Comparison of ENCODE assay signal across 13 mouse cellular contexts in genomic region chr8:57317890-57318480, GRCm38 (mm10). TPM values are rescaled to one million over a fixed set of nuclear protein-coding genes. Genes with fewer than 3 reads are reported as not detected.
DNase-seq lines count a peak whose midpoint lies in the region; ATAC-seq and TF ChIP-seq lines count a peak whose summit lies in the region.
"Had no signal": no experiment of that assay in that cellular context is flagged by ENCODE, and none has a peak within 500 bp of the region (broad histone marks: within the 10 kb centered on the region; RNA-seq: fewer than 3 reads in every experiment).

No protein-coding gene starts in this region.

- H3K9me3 ChIP-seq in hindbrain, embryonic 11.5 days (ENCODE audit: control insufficient read depth, low read length), result no peaks in the 10 kb centered on the region
- H3K9me3 ChIP-seq in hindbrain, postnatal 0 days (ENCODE audit: low read length), result no peaks in the 10 kb centered on the region
- H3K9me3 ChIP-seq in embryonic facial prominence, embryonic 11.5 days (replicated peaks; ENCODE audit: control insufficient read depth, low read length), result no peaks in the 10 kb centered on the region
- H3K9me3 ChIP-seq in kidney, embryonic 16.5 days (ENCODE audit: low read length), result no peaks in the 10 kb centered on the region
- H3K9me3 ChIP-seq: forebrain, embryonic 12.5 days had no signal

- no peak for TF ChIP-seq CTCF in hindbrain, postnatal 0 days (IDR thresholded peaks at IDR 0.05; ENCODE audit: low read depth)

- no peak overlapping the region for H3K4me3 ChIP-seq in hindbrain, embryonic 11.5 days (ENCODE audit: low read depth, low read length)
- no peak overlapping the region for H3K4me3 ChIP-seq in hindbrain, postnatal 0 days (ENCODE audit: low read length)
- H3K4me3 ChIP-seq in embryonic facial prominence, embryonic 11.5 days (ENCODE audit: low read depth, low read length), result 0 out of 2 replicates have a peak overlapping the region, but pooled peaks have one; percentile 4
- no peak overlapping the region for H3K4me3 ChIP-seq in kidney, embryonic 16.5 days (ENCODE audit: low read length)
- H3K4me3 ChIP-seq: forebrain, embryonic 12.5 days had no signal

- H3K27me3 ChIP-seq in hindbrain, embryonic 11.5 days (ENCODE audit: control insufficient read depth, insufficient read depth, low read length), result peaks cover 86% of the 10 kb centered on the region
- peaks cover 97% of the 10 kb centered on the region for H3K27me3 ChIP-seq in hindbrain, postnatal 0 days (ENCODE audit: insufficient read depth, low read length)
- H3K27me3 ChIP-seq in embryonic facial prominence, embryonic 11.5 days (ENCODE audit: control insufficient read depth, insufficient read depth, low read length), result peaks cover 63% of the 10 kb centered on the region
- peaks cover 95% of the 10 kb centered on the region for H3K27me3 ChIP-seq in kidney, embryonic 16.5 days (ENCODE audit: insufficient read depth, low read length)

- H3K9ac ChIP-seq in hindbrain, embryonic 11.5 days (ENCODE audit: low read depth, low read length), result no peak overlapping the region
- H3K9ac ChIP-seq in hindbrain, postnatal 0 days (replicated peaks; ENCODE audit: low read length), result no peak overlapping the region
- 0 out of 2 replicates have a peak overlapping the region, but pooled peaks have one; percentile 14 for H3K9ac ChIP-seq in embryonic facial prominence, embryonic 11.5 days (replicated peaks; ENCODE audit: low read length)
- no peak overlapping the region for H3K9ac ChIP-seq in kidney, embryonic 16.5 days (replicated peaks; ENCODE audit: low read length)
- H3K9ac ChIP-seq: forebrain, embryonic 12.5 days had no signal

- no peak overlapping the region for H3K4me2 ChIP-seq in hindbrain, embryonic 11.5 days (replicated peaks; ENCODE audit: low read depth, low read length)
- no peak overlapping the region for H3K4me2 ChIP-seq in hindbrain, postnatal 0 days (ENCODE audit: low read depth, low read length)
- H3K4me2 ChIP-seq in embryonic facial prominence, embryonic 11.5 days (ENCODE audit: low read depth, low read length), result no peak overlapping the region
- H3K4me2 ChIP-seq in kidney, embryonic 16.5 days (replicated peaks; ENCODE audit: low read depth, low read length), result no peak overlapping the region
- H3K4me2 ChIP-seq: forebrain, embryonic 12.5 days had no signal

- H3K4me1 ChIP-seq in hindbrain, embryonic 11.5 days (replicated peaks; ENCODE audit: control insufficient read depth, insufficient read depth, low read length), result peaks cover 8% of the 10 kb centered on the region; the same call in 1 of the 2 replicates
- no peaks in the 10 kb centered on the region; the same call in 1 of the 2 replicates for H3K4me1 ChIP-seq in hindbrain, postnatal 0 days (ENCODE audit: insufficient read depth, low read length)
- H3K4me1 ChIP-seq in embryonic facial prominence, embryonic 11.5 days (ENCODE audit: control insufficient read depth, insufficient read depth, low read length), result no peaks in the 10 kb centered on the region; the same call in 1 of the 2 replicates
- peaks cover 14% of the 10 kb centered on the region for H3K4me1 ChIP-seq in kidney, embryonic 16.5 days (ENCODE audit: insufficient read depth, low read length)

- 4% methylated on average over 5 of the region's 5 CpGs for WGBS in hindbrain, embryonic 11.5 days
- WGBS in hindbrain, postnatal 0 days, result 4% methylated on average over 5 of the region's 5 CpGs
- 3% methylated on average over 5 of the region's 5 CpGs for WGBS in embryonic facial prominence, embryonic 11.5 days
- WGBS in kidney, embryonic 16.5 days, result 6% methylated on average over 5 of the region's 5 CpGs

- no peaks in the 10 kb centered on the region for H3K36me3 ChIP-seq in hindbrain, embryonic 11.5 days (ENCODE audit: control insufficient read depth, insufficient read depth, low read length)
- H3K36me3 ChIP-seq in hindbrain, postnatal 0 days (ENCODE audit: insufficient read depth, low read length), result no peaks in the 10 kb centered on the region
- H3K36me3 ChIP-seq in embryonic facial prominence, embryonic 11.5 days (replicated peaks; ENCODE audit: control insufficient read depth, insufficient read depth, low read depth, low read length), result no peaks in the 10 kb centered on the region
- H3K36me3 ChIP-seq in kidney, embryonic 16.5 days (ENCODE audit: insufficient read depth, low read length), result no peaks in the 10 kb centered on the region
- H3K36me3 ChIP-seq: forebrain, embryonic 12.5 days had no signal

- DNase-seq in hindbrain, embryonic 11.5 days (ENCODE audit: low spot score), result peak; percentile 36
- DNase-seq in hindbrain, postnatal 0 days (ENCODE audit: low spot score), result no peak
- peak; percentile 21 for DNase-seq in embryonic facial prominence, embryonic 11.5 days (ENCODE audit: low spot score)
- peak; percentile 26 to 31 for DNase-seq in heart, postnatal 10 days
- peak; percentile 6 for DNase-seq in mesoderm, embryonic 11.5 days (ENCODE audit: low read depth, low spot score)
- no peak for DNase-seq in cerebellum, adult 9-10 months
- DNase-seq in kidney, adult 18-20 months, result no peak
- DNase-seq: cerebellum, postnatal 25 days; gastrocnemius, postnatal 25 days; kidney, postnatal 4 days had no signal

- intact Hi-C loops in heart, postnatal 10 days (cut with DNase I), result no loop called here

- no peak overlapping the region for H3K27ac ChIP-seq in hindbrain, embryonic 11.5 days (ENCODE audit: low read depth, low read length)
- no peak overlapping the region for H3K27ac ChIP-seq in hindbrain, postnatal 0 days
- no peak overlapping the region for H3K27ac ChIP-seq in embryonic facial prominence, embryonic 11.5 days (replicated peaks; ENCODE audit: low read depth, low read length)
- no peak overlapping the region for H3K27ac ChIP-seq in kidney, embryonic 16.5 days (ENCODE audit: low read length)
- H3K27ac ChIP-seq: forebrain, embryonic 12.5 days had no signal

- ATAC-seq in hindbrain, embryonic 11.5 days (ENCODE audit: low FRiP score), result no peak
- no peak for ATAC-seq in hindbrain, postnatal 0 days
- no peak for ATAC-seq in embryonic facial prominence, embryonic 11.5 days (replicated peaks; ENCODE audit: insufficient number of reproducible peaks, low FRiP score, low TSS enrichment, low read depth)
- no peak for ATAC-seq in kidney, embryonic 16.5 days (ENCODE audit: low FRiP score, low TSS enrichment)
- ATAC-seq: lung, postnatal 0 days had no signal

RNA-seq across cellular contexts. Expression of gene Hand2, which starts 2.8 kb away (rescaled TPM):
- 0.10 TPM in 1 of 2 replicates, not detected in the other for polyA plus RNA-seq in hindbrain, embryonic 11.5 days (2014; fragmentation: Nextera tagmentation; extraction: Ambion mirVana)
- total RNA-seq in hindbrain, postnatal 0 days (2014; rRNA removed), result not detected in 2 replicates
- not detected in 2 replicates for polyA plus RNA-seq in hindbrain, postnatal 0 days (2015; fragmentation: Nextera tagmentation; extraction: Ambion mirVana)
- 8.3 and 8.7 TPM in 2 replicates for polyA plus RNA-seq in embryonic facial prominence, embryonic 11.5 days (2014; fragmentation: Nextera tagmentation; extraction: Ambion mirVana)
- 10 to 100 TPM; 52.5 to 58.9 TPM for total RNA-seq in heart, postnatal 10 days (2021)
- 0.25 and 0.62 TPM in 2 replicates for polyA plus RNA-seq in kidney, embryonic 16.5 days (2015; fragmentation: Nextera tagmentation; extraction: Ambion mirVana)
- polyA plus RNA-seq: forebrain, embryonic 12.5 days had no signal

Comparison
In these comparisons a context has a peak if more than half of its experiments do, and no peak if none do; other contexts are left out.
1. DNase-seq: peak in hindbrain, embryonic 11.5 days (single experiment), embryonic facial prominence, embryonic 11.5 days (single experiment), heart, postnatal 10 days (2 of 2) and mesoderm, embryonic 11.5 days (single experiment); none in hindbrain, postnatal 0 days (single experiment), cerebellum, adult 9-10 months (single experiment) and kidney, adult 18-20 months (single experiment).